ENCODE assay signal across 21 mouse cellular contexts in the genomic region with DNA sequence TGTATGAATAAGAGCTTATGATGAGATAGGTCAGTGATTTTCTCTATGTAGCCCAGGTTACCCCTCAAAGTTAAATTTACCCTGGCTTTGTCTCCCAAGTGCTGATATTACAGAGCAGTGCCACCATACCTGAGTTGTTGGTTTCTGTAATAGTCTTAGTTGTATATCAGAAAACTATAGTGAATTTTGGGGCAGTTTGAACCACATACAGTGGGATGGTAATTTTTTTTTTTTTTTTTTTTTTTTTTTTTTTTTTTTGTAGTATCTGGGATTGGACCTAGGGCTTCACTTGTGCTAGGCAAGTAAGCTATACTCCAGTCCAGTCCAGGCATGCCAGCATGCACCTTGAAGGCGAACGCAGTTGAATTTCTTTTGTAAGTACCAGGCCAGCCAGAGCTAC. TPM values are rescaled to one million over a fixed set of nuclear protein-coding genes. Genes with fewer than 3 reads are reported as not detected.
DNase-seq lines count a peak whose midpoint lies in the region; TF ChIP-seq lines count a peak whose summit lies in the region.
"Had no signal": no experiment of that assay in that cellular context is flagged by ENCODE, and none has a peak within 500 bp of the region (broad histone marks: within the 10 kb centered on the region; RNA-seq: fewer than 3 reads in every experiment).

No protein-coding gene starts in this region.

- H3K27me3 ChIP-seq in liver, adult 2 months (ENCODE audit: control insufficient read depth, insufficient read depth, low read length) = no peaks in the 10 kb centered on the region
- H3K27me3 ChIP-seq in CH12.LX (replicated peaks) = no peaks in the 10 kb centered on the region
- H3K27me3 ChIP-seq: embryonic facial prominence, embryonic 13.5 days; forebrain, embryonic 12.5 days; forebrain, embryonic 15.5 days; hindbrain, embryonic 12.5 days; hindbrain, embryonic 15.5 days had no signal

- H3K4me3 ChIP-seq in liver, adult 2 months (ENCODE audit: insufficient read depth, low read depth, low read length) = no peak overlapping the region
- H3K4me3 ChIP-seq in CH12.LX (replicated peaks in 1 of 3; ENCODE audit: low read depth in 2 of 3, low read length in 2 of 3, poor library complexity in 1 of 3) (no peak overlapping the region), ES-E14 (ENCODE audit: insufficient read depth in 1 of 2, low read depth in 1 of 2, low read length in 2 of 2, poor library complexity in 1 of 2, severe bottlenecking in 1 of 2) (no peak overlapping the region)
- H3K4me3 ChIP-seq: embryonic facial prominence, embryonic 10.5 days; embryonic facial prominence, embryonic 13.5 days; forebrain, embryonic 12.5 days; forebrain, embryonic 15.5 days; hindbrain, embryonic 12.5 days; hindbrain, embryonic 15.5 days had no signal

- H3K79me2 ChIP-seq in liver, adult 2 months (ENCODE audit: control insufficient read depth, insufficient read depth, low read length) = peaks cover 53% of the 10 kb centered on the region
- peaks cover 97% of the 10 kb centered on the region for H3K79me2 ChIP-seq in CH12.LX (replicated peaks; ENCODE audit: control insufficient read depth, extremely low read depth, insufficient read depth, poor library complexity, severe bottlenecking)

- no peak for TF ChIP-seq RAD21 in CH12.LX (IDR thresholded peaks at IDR 0.05; ENCODE audit: low read depth, low read length)

- 0 out of 2 replicates have a peak overlapping the region, but pooled peaks have one; percentile 11 for H3K27ac ChIP-seq in liver, adult 2 months (replicated peaks; ENCODE audit: insufficient read depth, low read depth, low read length)
- H3K27ac ChIP-seq in CH12.LX (ENCODE audit: insufficient read depth, low read depth) (no peak overlapping the region), ES-E14 (ENCODE audit: insufficient read depth, low read depth, low read length, poor library complexity, severe bottlenecking) (no peak overlapping the region)
- H3K27ac ChIP-seq: embryonic facial prominence, embryonic 13.5 days; forebrain, embryonic 12.5 days; forebrain, embryonic 15.5 days; hindbrain, embryonic 12.5 days; hindbrain, embryonic 15.5 days had no signal

- peaks cover 38% of the 10 kb centered on the region for H3K4me1 ChIP-seq in liver, adult 2 months (ENCODE audit: control insufficient read depth, insufficient read depth, low read length)
- H3K4me1 ChIP-seq in CH12.LX (ENCODE audit: control insufficient read depth in 1 of 2, insufficient read depth in 2 of 2) (peaks cover 15 to 73% of the 10 kb centered on the region in 2 experiments), ES-E14 (ENCODE audit: control insufficient read depth in 2 of 2, insufficient read depth in 2 of 2, low read length in 2 of 2, poor library complexity in 1 of 2) (peaks cover 7 to 27% of the 10 kb centered on the region in 2 experiments; a peak in 3 of 4 replicates)

- in situ Hi-C loops in CH12.LX (cut with MboI; ENCODE audit: low pct_ligation_motif_present, low pct_unique_long_range_greater_than_20kb, low sequenced_read_pairs) = no loop called here
- in situ Hi-C loops in ES-E14 (cut with MboI; ENCODE audit: low sequenced_read_pairs in 2 of 2, unreplicated experiment in 2 of 2) = no loop called here

- 42% methylated on average over 2 of the region's 2 CpGs for WGBS in liver, adult 2 months

- DNase-seq in liver, adult 2 months (ENCODE audit: extremely low read depth, low read depth, low spot score) = no peak
- DNase-seq in liver (no peak), CH12.LX (ENCODE audit: extremely low read depth) (no peak), ES-E14 (ENCODE audit: low read depth, low spot score) (no peak)
- no peak for DNase-seq in c-Kit-positive CD71-positive TER-119-positive erythroid progenitor cells, embryonic 14.5 days (ENCODE audit: low spot score)
- DNase-seq in urinary bladder, postnatal 4 days (ENCODE audit: low spot score in 2 of 2) = no peak
- DNase-seq: cerebellum, adult 11-12 months; cerebellum, adult 8-10 months; cerebellum, postnatal 10 days; cerebellum, postnatal 36 days; embryo, embryonic 11 days; gastrocnemius, postnatal 10 days; heart, adult 11 months had no signal

- no peak overlapping the region for H3K4me2 ChIP-seq in CH12.LX (ENCODE audit: insufficient read depth, low read depth, poor library complexity, severe bottlenecking)
- H3K4me2 ChIP-seq: embryonic facial prominence, embryonic 13.5 days; forebrain, embryonic 12.5 days; forebrain, embryonic 15.5 days; heart, embryonic 11.5 days; hindbrain, embryonic 12.5 days; hindbrain, embryonic 15.5 days had no signal

- H3K9me3 ChIP-seq in CH12.LX (replicated peaks; ENCODE audit: low read length) (no peaks in the 10 kb centered on the region), ES-E14 (ENCODE audit: control insufficient read depth, insufficient read depth, low read depth, low read length) (no peaks in the 10 kb centered on the region)
- H3K9me3 ChIP-seq: embryonic facial prominence, embryonic 10.5 days; embryonic facial prominence, embryonic 13.5 days; forebrain, embryonic 12.5 days; forebrain, embryonic 15.5 days; G1E; hindbrain, embryonic 12.5 days; hindbrain, embryonic 15.5 days had no signal

- TF ChIP-seq CTCF in liver, adult 2 months (IDR thresholded peaks at IDR 0.05; ENCODE audit: low read depth, low read length) = no peak
- no peak for TF ChIP-seq CTCF in CH12.LX (conservative IDR thresholded peaks at IDR 0.05 in 1 of 2, IDR thresholded peaks at IDR 0.05 in 1 of 2; ENCODE audit: low read depth in 2 of 2, low read length in 2 of 2)

- dilution Hi-C loops in CH12.LX (cut with MboI; ENCODE audit: extremely low pct_ligation_motif_present, extremely low pct_unique_long_range_greater_than_20kb, low sequenced_read_pairs) = no loop called here

- no peak for TF ChIP-seq POLR2A in liver, adult 2 months (IDR thresholded peaks at IDR 0.05; ENCODE audit: extremely low read depth, insufficient read depth, low read length)
- TF ChIP-seq POLR2A in CH12.LX (IDR thresholded peaks at IDR 0.05; ENCODE audit: low read depth, low read length) = no peak

- peak overlapping the region; percentile 51; the same call in 1 of the 2 replicates for H3K9ac ChIP-seq in liver, adult 2 months (ENCODE audit: low read depth, low read length)
- no peak overlapping the region for H3K9ac ChIP-seq in CH12.LX (ENCODE audit: insufficient read depth, low read depth)
- no peak overlapping the region for H3K9ac ChIP-seq in ES-E14 (ENCODE audit: insufficient read depth, low read depth, low read length, poor library complexity, severe bottlenecking)
- H3K9ac ChIP-seq: embryonic facial prominence, embryonic 13.5 days; forebrain, embryonic 12.5 days; forebrain, embryonic 15.5 days; hindbrain, embryonic 12.5 days; hindbrain, embryonic 15.5 days had no signal

- peaks cover 7% of the 10 kb centered on the region for H3K36me3 ChIP-seq in liver, adult 2 months (ENCODE audit: control insufficient read depth, insufficient read depth, low read length)
- H3K36me3 ChIP-seq in CH12.LX (replicated peaks in 1 of 2; ENCODE audit: control insufficient read depth in 1 of 2, insufficient read depth in 1 of 2, low read length in 1 of 2) (peaks cover 11 to 49% of the 10 kb centered on the region in 2 experiments), ES-E14 (ENCODE audit: control insufficient read depth, insufficient read depth, low read length, poor library complexity, severe bottlenecking) (peaks cover 6% of the 10 kb centered on the region; the same call in 1 of the 2 replicates)

- TF ChIP-seq EP300 in CH12.LX (IDR thresholded peaks at IDR 0.05; ENCODE audit: low read length) = no peak

TF ChIP-seq in CH12.LX, 34 proteins besides CTCF, POLR2A, EP300 and RAD21:
- TF ChIP-seq ZNF384 (IDR thresholded peaks at IDR 0.05; ENCODE audit: low read depth, low read length) = peak; percentile 72
- no peak for TF ChIP-seq CHD1 (IDR thresholded peaks at IDR 0.05; ENCODE audit: low read depth, low read length)
- TF ChIP-seq MEF2A (IDR thresholded peaks at IDR 0.05; ENCODE audit: borderline replicate concordance, low read depth, low read length) = no peak
- no peak for TF ChIP-seq BHLHE40 (IDR thresholded peaks at IDR 0.05; ENCODE audit: low read depth, low read length)
- no peak for TF ChIP-seq E2F4 (IDR thresholded peaks at IDR 0.05; ENCODE audit: insufficient replicate concordance, low read depth, low read length)
- no peak for TF ChIP-seq NELFE (IDR thresholded peaks at IDR 0.05; ENCODE audit: low read depth, low read length)

TF ChIP-seq in ES-E14, 5 proteins besides CTCF, POLR2A, EP300 and RAD21:
- TF ChIP-seq CHD2 (IDR thresholded peaks at IDR 0.05; ENCODE audit: low read depth, low read length) (no peak), ZNF384 (IDR thresholded peaks at IDR 0.05; ENCODE audit: low read depth, low read length) (peak; percentile 68; the same call in 1 of the 2 replicates), ZC3H11A (IDR thresholded peaks at IDR 0.05; ENCODE audit: borderline replicate concordance, low read depth, low read length) (no peak), MAFK (IDR thresholded peaks at IDR 0.05; ENCODE audit: insufficient read depth, low read depth, low read length) (no peak), HCFC1 (IDR thresholded peaks at IDR 0.05; ENCODE audit: borderline replicate concordance, insufficient read depth, low read length) (no peak)

RNA-seq across cellular contexts. Expression of a gene that starts 4.9 kb away (rescaled TPM):
- 699 and 816 TPM in 2 replicates for total RNA-seq in liver, adult 2 months (2014; rRNA removed)
- 2,160 and 2,362 TPM in 2 replicates for polyA plus RNA-seq in liver, adult 2 months (2012; rRNA removed)
- 223 and 268 TPM in 2 replicates for total RNA-seq in CH12.LX (2012; rRNA removed)
- total RNA-seq in CH12.LX (2014; rRNA removed) = 260 and 269 TPM in 2 replicates
- 313 and 329 TPM in 2 replicates for polyA plus RNA-seq in CH12.LX (2012; ENCODE audit: insufficient read length, low read depth)
- total RNA-seq in ES-E14 (2012; rRNA removed) = 436 and 550 TPM in 2 replicates

RNA-seq across cellular contexts. Expression of a gene that starts 27.3 kb away (rescaled TPM):
- total RNA-seq in liver, adult 2 months (2014; rRNA removed) = 1.3 and 2.5 TPM in 2 replicates
- 1.7 and 2.2 TPM in 2 replicates for polyA plus RNA-seq in liver, adult 2 months (2012; rRNA removed)
- total RNA-seq in CH12.LX (2012; rRNA removed) = 28.6 and 28.8 TPM in 2 replicates
- 23.5 and 24.2 TPM in 2 replicates for total RNA-seq in CH12.LX (2014; rRNA removed)
- polyA plus RNA-seq in CH12.LX (2012; ENCODE audit: insufficient read length, low read depth) = 49.3 and 50.6 TPM in 2 replicates
- total RNA-seq in ES-E14 (2012; rRNA removed) = 13.4 and 16.8 TPM in 2 replicates

RNA-seq across cellular contexts. Expression of a gene that starts 59.9 kb away (rescaled TPM):
- total RNA-seq in liver, adult 2 months (2014; rRNA removed) = 0.09 and 0.27 TPM in 2 replicates
- polyA plus RNA-seq in liver, adult 2 months (2012; rRNA removed) = 0.31 and 0.56 TPM in 2 replicates
- total RNA-seq in CH12.LX (2012; rRNA removed) (0.88 and 0.89 TPM in 2 replicates), CH12.LX (2014; rRNA removed) (0.45 and 0.75 TPM in 2 replicates), ES-E14 (2012; rRNA removed) (5.9 and 6.3 TPM in 2 replicates)
- 6.6 and 6.8 TPM in 2 replicates for polyA plus RNA-seq in CH12.LX (2012; ENCODE audit: insufficient read length, low read depth)
